Mouse (Mus musculus) hindbrain, embryonic 14.5 days (tissue): ENCODE data around the gene N4bp1. TPM values are rescaled to one million over a fixed set of nuclear protein-coding genes. Genes with fewer than 3 reads are reported as not detected.

ENCODE experiments used
- ATAC-seq: fragments of 200-750 bp; cut with Nextera tagmentation; 2 replicates; pipeline ENCODE4 v1.8.0; 2017; ENCODE audit warnings: moderate number of reproducible peaks, mild to moderate bottlenecking, moderate TSS enrichment, moderate library complexity; ENCODE audit not compliant: low FRiP score
- DNase-seq: peaks from one replicate; pipeline ENCODE4 v3.0.0-alpha.2; 2015; ENCODE audit warnings: low spot score
- H3K27ac ChIP-seq: fragments of 300-500 bp; sonication (generic); 2 replicates; pipeline ENCODE4 v1.5.1; 2014; ENCODE audit warnings: mild to moderate bottlenecking, moderate library complexity
- H3K27me3 ChIP-seq: fragments of 300-500 bp; sonication (generic); 2 replicates; pipeline ENCODE4 v1.6.1; 2014; ENCODE audit warnings: mild to moderate bottlenecking, low read length, mixed read lengths; ENCODE audit not compliant: control insufficient read depth, insufficient read depth
- H3K36me3 ChIP-seq: fragments of 300-500 bp; sonication (generic); replicated peaks from 2 replicates; pipeline ENCODE4 v1.6.1; 2014; ENCODE audit not compliant: control insufficient read depth, insufficient read depth
- H3K4me1 ChIP-seq: fragments of 300-500 bp; sonication (generic); replicated peaks from 2 replicates; pipeline ENCODE4 v1.6.1; 2014; ENCODE audit warnings: antibody characterized with exemption, low read length, mixed read lengths; ENCODE audit not compliant: control insufficient read depth, insufficient read depth
- H3K4me2 ChIP-seq: fragments of 300-500 bp; sonication (generic); replicated peaks from 2 replicates; pipeline ENCODE4 v1.6.1; 2014; ENCODE audit warnings: mild to moderate bottlenecking, moderate library complexity
- H3K4me3 ChIP-seq: fragments of 300-500 bp; sonication (generic); replicated peaks from 2 replicates; pipeline ENCODE4 v1.5.1; 2014; ENCODE audit warnings: mild to moderate bottlenecking, low read length
- H3K9ac ChIP-seq: fragments of 300-500 bp; sonication (generic); 2 replicates; pipeline ENCODE4 v1.6.1; 2014
- H3K9me3 ChIP-seq: fragments of 300-500 bp; sonication (generic); 2 replicates; pipeline ENCODE4 v1.6.1; 2016; ENCODE audit warnings: low read length; ENCODE audit not compliant: control insufficient read depth
- WGBS: fragments of 180-500 bp; shearing (Covaris S2); extraction: QIAGEN DNeasy Blood & Tissue Kit; methylation state at CpG from one replicate; pipeline ENCODE4 v1.1.7; 2014; 5-methylcytosine and 5-hydroxymethylcytosine counted together
- polyA plus RNA-seq: library from polyadenylated mRNA; unstranded; fragments of >200 nt; fragmentation: Nextera tagmentation; extraction: Ambion mirVana; gene quantifications from 2 replicates; pipeline ENCODE4 v1.2.1, GENCODE M21; 2014

N4bp1 gene
- polyA plus RNA-seq, 1 experiment from 2014 or later = 11.0 TPM

DNA sequence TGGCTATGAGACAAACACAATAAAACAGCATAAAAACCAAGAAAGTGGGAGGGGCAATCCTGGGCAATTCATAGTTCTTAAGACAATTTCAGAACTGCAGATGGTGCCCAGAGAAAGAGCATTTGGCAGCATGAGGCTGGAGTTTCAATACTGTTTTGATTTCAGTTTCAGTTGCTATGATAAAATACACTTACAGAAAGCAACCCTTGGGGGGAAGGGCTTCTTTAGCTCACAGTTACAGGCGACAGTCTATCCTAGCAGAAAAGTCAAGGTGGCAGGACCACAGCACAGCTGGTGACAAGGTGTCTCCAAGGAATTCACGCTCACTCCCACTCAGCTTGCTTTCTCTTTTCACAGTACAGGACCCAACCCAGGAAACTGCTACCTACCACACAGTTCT lies 14.3 kb downstream of the N4bp1 start:
- Histone ChIP-seq H3K27ac (no peak overlapping the region), H3K4me2 (no peak overlapping the region), H3K9me3 (no peaks in the 10 kb centered on the region), H3K4me3 (no peak overlapping the region), H3K4me1 (peaks cover 7% of the 10 kb centered on the region; the same call in 1 of the 2 replicates), H3K27me3 (no peaks in the 10 kb centered on the region), H3K9ac (no peak overlapping the region), H3K36me3 (no peaks in the 10 kb centered on the region)
- ATAC-seq (no peak), DNase-seq (no peak)
- 70% methylated on average over 2 of the region's 2 CpGs for WGBS

DNA sequence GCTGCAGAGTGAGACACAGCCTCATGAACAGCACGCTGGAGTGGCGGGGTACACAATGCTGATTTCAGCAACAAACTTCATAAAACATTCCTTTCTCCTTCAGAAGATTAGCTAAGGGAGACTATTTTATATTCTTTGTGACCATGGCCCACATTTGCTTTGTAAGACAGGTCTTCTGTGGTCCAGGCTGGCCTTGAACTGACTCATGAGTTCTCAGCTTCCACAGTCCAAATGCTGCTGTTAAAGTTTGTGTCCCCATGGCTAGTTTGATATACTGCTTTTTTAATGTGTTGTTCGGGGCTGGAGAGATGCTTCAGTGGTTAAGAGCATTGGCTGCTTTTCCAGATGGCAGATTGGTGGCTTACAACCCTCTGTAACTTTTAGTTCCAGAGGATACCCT lies 17.0 kb downstream of the N4bp1 start:
- ATAC-seq (no peak), DNase-seq (no peak)
- WGBS = 89% methylated on average over 3 of the region's 3 CpGs

DNA sequence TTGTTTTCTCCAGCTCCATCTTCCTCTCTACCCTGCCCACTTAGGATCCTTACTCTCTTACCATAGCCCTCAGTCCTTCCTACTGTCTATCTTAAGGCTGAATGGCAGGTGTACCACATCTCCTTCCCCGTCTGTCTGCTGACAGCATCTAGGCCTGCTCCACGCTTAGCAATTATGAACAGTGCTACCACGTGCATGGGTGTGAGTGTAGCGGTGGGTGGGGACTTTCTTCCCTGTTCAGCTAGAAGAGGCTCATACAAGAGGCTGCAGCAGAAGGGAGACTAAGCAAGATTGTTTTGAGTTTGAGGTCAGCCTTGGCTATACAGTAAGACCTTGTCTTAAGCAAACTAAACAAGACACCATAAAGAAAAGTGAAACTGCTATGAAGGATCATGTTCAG lies 20.3 kb downstream of the N4bp1 start:
- Histone ChIP-seq H3K4me1 (no peaks in the 10 kb centered on the region), H3K4me2 (no peak overlapping the region), H3K27ac (no peak overlapping the region), H3K9me3 (no peaks in the 10 kb centered on the region), H3K4me3 (no peak overlapping the region), H3K27me3 (no peaks in the 10 kb centered on the region), H3K36me3 (peaks cover 21% of the 10 kb centered on the region), H3K9ac (no peak overlapping the region)
- WGBS = 90% methylated on average over 4 of the region's 4 CpGs
- ATAC-seq = no peak
- no peak for DNase-seq

More for the DNA sequence above, 17.0 kb downstream of the N4bp1 start:
- H3K27ac ChIP-seq = no peak overlapping the region
- H3K9me3 ChIP-seq = no peaks in the 10 kb centered on the region
- H3K4me2 ChIP-seq = no peak overlapping the region
- no peak overlapping the region for H3K9ac ChIP-seq
- H3K4me1 ChIP-seq = no peaks in the 10 kb centered on the region
- no peak overlapping the region for H3K4me3 ChIP-seq
- no peaks in the 10 kb centered on the region for H3K27me3 ChIP-seq
- no peaks in the 10 kb centered on the region for H3K36me3 ChIP-seq

DNA sequence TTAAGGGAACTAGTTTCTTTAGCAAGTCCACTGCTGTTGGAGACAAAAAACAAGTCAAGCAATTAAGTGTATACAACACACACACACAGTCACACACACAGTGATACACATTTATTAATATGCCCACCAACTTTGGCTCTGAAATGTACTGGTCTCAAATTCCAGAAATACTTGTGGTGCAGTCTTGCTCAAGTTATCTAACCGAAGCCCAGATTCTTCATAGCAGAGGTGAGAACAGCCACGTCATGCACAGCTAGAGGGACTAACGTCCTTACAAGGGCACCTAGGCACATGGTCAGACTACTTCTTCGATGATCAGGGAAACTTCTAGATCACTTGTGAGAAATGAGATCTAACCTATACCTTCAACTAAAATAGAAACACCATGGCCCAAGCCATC lies 22.2 kb downstream of the N4bp1 start:
- Histone ChIP-seq H3K36me3 (peaks cover 25% of the 10 kb centered on the region), H3K4me2 (no peak overlapping the region), H3K4me3 (no peak overlapping the region), H3K27ac (no peak overlapping the region), H3K9me3 (no peaks in the 10 kb centered on the region), H3K27me3 (no peaks in the 10 kb centered on the region), H3K4me1 (no peaks in the 10 kb centered on the region), H3K9ac (no peak overlapping the region)
- DNase-seq (no peak), ATAC-seq (no peak)
- WGBS = 93% methylated on average over 4 of the region's 4 CpGs

DNA sequence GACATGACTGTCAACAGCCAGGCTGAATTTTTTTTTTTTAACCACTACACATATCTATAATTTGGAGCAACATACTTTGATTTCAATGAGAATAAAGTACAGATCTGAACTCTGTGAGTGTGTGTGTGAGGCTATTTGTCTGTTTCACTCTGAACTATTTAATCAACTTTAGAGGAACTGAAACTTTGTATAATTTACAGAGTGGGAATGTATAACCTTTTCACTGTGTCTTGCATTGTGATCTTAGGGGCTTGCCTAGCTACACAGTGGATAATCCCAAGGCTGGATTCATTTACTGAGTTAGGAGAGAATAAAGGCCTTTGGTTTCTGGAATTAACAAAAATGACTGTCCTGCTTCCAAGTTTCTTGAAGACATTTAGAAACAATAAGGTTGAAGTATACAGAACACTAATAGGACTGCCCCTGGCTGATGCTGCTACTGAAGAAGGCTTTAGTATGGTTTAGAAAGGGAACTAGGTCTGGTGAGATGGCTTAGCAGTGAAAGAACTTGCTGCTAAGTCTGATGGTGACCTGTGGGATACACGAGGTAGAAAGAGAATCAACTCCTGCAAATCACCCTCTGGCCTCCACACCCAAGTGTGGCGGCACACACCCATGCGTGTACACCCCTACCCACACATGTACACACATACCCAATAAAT lies 22.8 kb downstream of the N4bp1 start:
- 90% methylated on average over 3 of the region's 3 CpGs for WGBS
- no peak overlapping the region for H3K27ac ChIP-seq

DNA sequence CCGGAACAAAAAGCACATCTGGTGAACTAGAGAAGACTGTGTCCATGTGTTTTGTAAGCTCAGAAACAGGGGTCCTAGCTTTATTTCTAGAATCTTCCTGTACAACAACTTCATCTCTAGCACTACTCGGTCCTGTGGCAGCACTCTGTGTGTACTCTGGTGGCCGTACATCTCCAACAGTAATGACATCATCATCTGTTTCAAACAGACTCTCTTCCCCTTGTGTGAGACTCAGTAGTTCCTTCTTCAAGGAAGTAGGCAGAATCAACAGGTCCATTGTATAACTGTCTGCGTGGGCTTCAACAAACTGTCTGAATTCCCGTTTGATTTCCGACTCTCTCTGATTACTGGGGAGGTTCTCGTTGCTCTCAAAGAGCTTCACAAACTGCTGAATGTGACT lies 23.5 kb downstream of the N4bp1 start:
- Histone ChIP-seq H3K4me1 (no peaks in the 10 kb centered on the region), H3K27ac (no peak overlapping the region), H3K9ac (no peak overlapping the region), H3K27me3 (no peaks in the 10 kb centered on the region), H3K36me3 (peaks cover 25% of the 10 kb centered on the region), H3K4me3 (no peak overlapping the region), H3K9me3 (no peaks in the 10 kb centered on the region), H3K4me2 (no peak overlapping the region)
- DNase-seq = no peak
- ATAC-seq = no peak
- WGBS = 87% methylated on average over 7 of the region's 7 CpGs

More for the DNA sequence above, 22.8 kb downstream of the N4bp1 start:
- peaks cover 25% of the 10 kb centered on the region for H3K36me3 ChIP-seq
- H3K9ac ChIP-seq = no peak overlapping the region
- no peak overlapping the region for H3K4me2 ChIP-seq
- ATAC-seq (no peak), DNase-seq (no peak)
- H3K9me3 ChIP-seq = no peaks in the 10 kb centered on the region
- no peaks in the 10 kb centered on the region for H3K27me3 ChIP-seq
- no peaks in the 10 kb centered on the region for H3K4me1 ChIP-seq
- no peak overlapping the region for H3K4me3 ChIP-seq

DNA sequence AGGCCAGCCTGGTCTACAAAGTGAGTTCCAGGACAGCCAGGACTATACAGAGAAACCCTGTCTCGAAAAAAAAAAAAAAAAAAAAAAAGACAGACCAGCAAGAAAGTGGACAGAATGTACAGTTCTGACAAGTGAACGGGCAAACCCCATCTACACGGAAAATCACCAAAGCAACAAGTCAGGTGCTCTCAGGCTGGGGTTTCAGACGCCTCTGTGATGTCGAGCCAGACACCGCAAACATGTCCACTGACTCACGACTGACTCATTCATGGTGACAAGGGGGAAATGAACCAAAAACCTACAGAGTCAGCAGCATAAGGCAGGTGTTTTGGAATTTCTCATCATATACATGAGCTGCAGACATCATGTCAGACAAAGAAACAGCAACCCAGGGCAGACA lies 28.8 kb downstream of the N4bp1 start:
- Histone ChIP-seq H3K4me1 (0 out of 2 replicates have a peak, but pooled peaks cover 6% of the 10 kb centered on the region), H3K9me3 (no peaks in the 10 kb centered on the region), H3K4me2 (no peak overlapping the region), H3K27ac (no peak overlapping the region), H3K27me3 (no peaks in the 10 kb centered on the region), H3K4me3 (no peak overlapping the region), H3K36me3 (peaks cover 23% of the 10 kb centered on the region), H3K9ac (no peak overlapping the region)
- DNase-seq = no peak
- WGBS = 81% methylated on average over 6 of the region's 7 CpGs
- no peak for ATAC-seq

DNA sequence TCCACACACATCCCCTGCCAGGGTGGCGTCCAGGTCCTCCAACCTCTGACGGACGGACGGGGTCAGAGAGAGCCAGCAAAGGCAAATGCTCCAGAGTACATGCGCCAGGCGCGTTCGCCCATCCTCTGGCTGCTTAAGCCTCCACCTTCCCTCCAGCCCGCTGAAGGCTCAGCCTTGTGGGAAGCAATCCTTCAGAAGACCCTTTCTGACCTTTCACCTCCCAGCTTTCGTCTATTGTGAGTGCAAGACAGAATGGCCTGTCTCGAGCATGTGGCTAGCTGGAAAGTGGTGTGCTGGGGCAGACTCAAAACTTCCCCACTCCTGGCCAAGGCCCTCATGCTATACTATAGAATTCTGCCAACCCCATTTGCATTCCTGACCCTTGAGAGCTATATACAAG lies 30.4 kb downstream of the N4bp1 start:
- no peak overlapping the region for H3K27ac ChIP-seq
- DNase-seq (no peak), ATAC-seq (no peak)
- no peak overlapping the region for H3K4me3 ChIP-seq
- WGBS = 34% methylated on average over 11 of the region's 11 CpGs
- H3K36me3 ChIP-seq = peaks cover 21% of the 10 kb centered on the region
- no peak overlapping the region for H3K9ac ChIP-seq
- H3K27me3 ChIP-seq = no peaks in the 10 kb centered on the region
- 0 out of 2 replicates have a peak, but pooled peaks cover 6% of the 10 kb centered on the region for H3K4me1 ChIP-seq
- no peaks in the 10 kb centered on the region for H3K9me3 ChIP-seq
- H3K4me2 ChIP-seq = no peak overlapping the region

DNA sequence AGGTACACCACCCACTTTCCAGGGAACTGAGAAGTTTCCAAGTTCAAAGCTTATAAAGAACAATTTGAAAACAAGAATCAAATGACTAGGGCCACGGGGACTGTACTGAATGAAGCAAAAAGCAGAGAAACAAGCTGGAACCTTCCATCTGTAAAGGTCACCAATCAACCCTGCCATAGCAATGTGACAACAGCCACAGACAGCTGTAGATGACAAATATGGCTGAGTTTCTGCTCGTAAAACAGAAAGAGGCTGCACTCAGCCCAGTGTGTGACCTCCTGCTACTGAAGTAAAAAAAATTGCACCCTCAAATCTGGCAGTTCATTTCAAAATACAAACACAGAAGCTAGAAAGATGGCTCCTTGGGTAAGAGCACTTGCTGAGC lies 31.1 kb downstream of the N4bp1 start:
- WGBS = 73% methylated on average over 2 of the region's 2 CpGs
- H3K27me3 ChIP-seq = no peaks in the 10 kb centered on the region
- H3K36me3 ChIP-seq = peaks cover 18% of the 10 kb centered on the region
- H3K27ac ChIP-seq = no peak overlapping the region
- H3K4me3 ChIP-seq = no peak overlapping the region
- no peak overlapping the region for H3K9ac ChIP-seq
- DNase-seq (no peak), ATAC-seq (no peak)
- 0 out of 2 replicates have a peak, but pooled peaks cover 6% of the 10 kb centered on the region for H3K4me1 ChIP-seq
- no peaks in the 10 kb centered on the region for H3K9me3 ChIP-seq
- H3K4me2 ChIP-seq = no peak overlapping the region
